Mouse (Mus musculus): ENCODE results near the gene Lztfl1. TPM values are rescaled to one million over a fixed set of nuclear protein-coding genes. Genes with fewer than 3 reads are reported as not detected.
"Not testable (repeated sequence)": the region's sequence is repeated elsewhere in the genome, so short reads cannot be mapped to it uniquely, and the experiment has no call there.

Lztfl1 gene
- polyA plus RNA-seq, 1 experiment from 2014 or later, result 71.8 TPM

DNA sequence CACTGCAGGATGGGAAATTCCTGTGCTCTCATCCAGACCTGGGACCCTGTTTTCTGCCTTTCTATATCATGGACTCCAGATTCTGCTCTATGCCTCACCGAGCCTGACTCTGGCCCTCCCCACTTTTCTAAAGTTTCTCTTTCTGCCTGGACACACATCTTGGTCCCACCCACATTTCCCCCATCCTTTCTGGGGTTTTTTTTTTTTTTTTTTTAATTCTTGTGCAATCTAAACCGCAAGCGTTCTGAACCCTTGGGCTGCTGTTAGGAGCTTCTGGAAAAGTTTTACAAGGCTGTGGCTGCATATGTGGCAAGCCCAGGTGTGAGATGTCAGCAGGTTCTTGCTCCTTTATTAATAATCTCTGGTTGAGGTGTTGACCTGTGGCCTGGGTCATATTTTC is 33.8 kb downstream of the Lztfl1 start:
- Histone ChIP-seq H3K27ac (replicated peaks) (no peak overlapping the region), H3K27me3 (peaks cover 29% of the 10 kb centered on the region)

DNA sequence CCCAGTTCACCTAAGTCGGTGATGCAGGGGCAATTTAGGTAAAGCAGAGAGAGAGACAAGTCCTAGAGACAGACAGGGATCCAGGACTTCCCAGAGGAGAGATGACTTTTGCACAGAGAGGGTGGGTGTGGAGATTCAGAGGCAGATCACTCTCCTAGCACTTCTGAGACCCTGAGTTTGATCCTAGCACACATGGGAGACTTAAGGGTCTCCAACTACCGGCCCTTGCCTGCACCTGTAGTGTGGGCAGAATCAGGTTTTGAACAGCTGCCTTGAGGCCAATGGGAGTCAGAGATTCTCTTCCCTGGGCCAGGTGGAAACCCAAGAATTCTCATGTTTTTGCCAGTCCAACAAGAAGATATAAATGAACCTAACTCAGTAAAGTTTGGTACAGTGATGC is 38.3 kb downstream of the Lztfl1 start:
- Histone ChIP-seq H3K27me3 (peaks cover 64% of the 10 kb centered on the region), H3K36me3 (no peaks in the 10 kb centered on the region), H3K4me2 (replicated peaks) (peak overlapping the region; percentile 83), H3K9ac (no peak overlapping the region), H3K4me1 (peaks cover 11% of the 10 kb centered on the region), H3K27ac (replicated peaks) (no peak overlapping the region), H3K9me3 (replicated peaks) (no peaks in the 10 kb centered on the region), H3K4me3 (replicated peaks) (peak overlapping the region; percentile 43; the same call in 1 of the 2 replicates)
- no peak for ATAC-seq (ENCODE audit: insufficient number of reproducible peaks, low FRiP score, low TSS enrichment, low read depth)
- 14% methylated on average over 2 of the region's 2 CpGs for WGBS

More for the DNA sequence above, 33.8 kb downstream of the Lztfl1 start:
- Histone ChIP-seq H3K4me2 (replicated peaks) (no peak overlapping the region), H3K4me1 (peaks cover 5% of the 10 kb centered on the region), H3K9ac (no peak overlapping the region), H3K9me3 (replicated peaks) (no peaks in the 10 kb centered on the region), H3K36me3 (no peaks in the 10 kb centered on the region), H3K4me3 (replicated peaks) (no peak overlapping the region)
- ATAC-seq (ENCODE audit: insufficient number of reproducible peaks, low FRiP score, low TSS enrichment, low read depth), result no peak
- 54% methylated on average over 3 of the region's 3 CpGs for WGBS

DNA sequence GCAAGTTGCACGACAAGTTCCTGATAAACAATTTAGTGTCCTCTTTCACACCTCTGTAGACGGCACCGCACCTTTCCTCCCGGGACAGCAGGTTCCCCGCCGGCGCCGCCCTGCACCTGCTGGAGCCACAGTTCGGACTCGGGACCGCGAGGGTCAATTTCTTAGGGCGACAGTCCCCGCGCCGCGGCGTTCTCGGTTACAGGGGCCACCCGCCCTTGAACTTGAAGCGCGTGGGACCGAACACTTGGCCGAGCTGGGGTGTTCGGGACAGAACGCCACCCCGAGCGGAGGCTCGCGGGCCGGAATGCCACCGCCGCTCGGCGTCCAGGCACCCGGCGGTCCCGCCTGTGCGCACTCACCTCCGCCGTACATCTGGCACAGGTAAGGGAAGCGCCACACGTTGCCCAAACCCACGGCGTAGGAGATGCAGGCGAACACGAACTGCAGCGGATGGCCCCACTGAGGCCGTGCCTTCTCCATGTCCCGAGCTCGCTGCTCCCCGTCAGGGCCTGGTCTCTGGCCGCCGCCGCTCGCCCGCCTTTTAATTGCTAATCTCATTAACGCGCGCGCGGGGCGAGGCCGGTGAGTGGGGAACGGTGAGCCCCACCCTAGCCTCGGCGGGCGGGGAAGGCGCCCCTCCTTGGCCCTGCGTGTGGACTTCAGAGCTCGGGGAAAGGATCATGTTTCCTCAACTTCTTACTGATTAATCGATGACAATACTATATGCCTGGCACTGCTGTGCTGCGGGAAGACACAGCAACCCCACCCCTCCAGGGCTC is 39.0 kb downstream of the Lztfl1 start, which contains the start of the genes Ccr9 and Slc6a20a:
Gene Ccr9 (plus strand): TSS at position 113 of the 779 bp plus-strand sequence.
Gene Slc6a20a (minus strand): TSS at position 559 of the 779 bp plus-strand sequence.
- Histone ChIP-seq H3K27me3 (peaks cover 64% of the 10 kb centered on the region), H3K27ac (replicated peaks) (no peak within 1 kb of the TSS), H3K9me3 (replicated peaks) (no peaks in the 10 kb centered on the region), H3K4me3 (replicated peaks) (peak within 1 kb of the TSS; percentile 43), H3K36me3 (no peaks in the 10 kb centered on the region), H3K4me1 (peaks cover 11% of the 10 kb centered on the region), H3K4me2 (replicated peaks) (peak within 1 kb of the TSS; percentile 83), H3K9ac (no peak within 1 kb of the TSS)
- WGBS, result under 1% methylated on average over 73 of the region's 73 CpGs
- no peak; the same call in 1 of the 2 replicates for ATAC-seq (ENCODE audit: insufficient number of reproducible peaks, low FRiP score, low TSS enrichment, low read depth)

DNA sequence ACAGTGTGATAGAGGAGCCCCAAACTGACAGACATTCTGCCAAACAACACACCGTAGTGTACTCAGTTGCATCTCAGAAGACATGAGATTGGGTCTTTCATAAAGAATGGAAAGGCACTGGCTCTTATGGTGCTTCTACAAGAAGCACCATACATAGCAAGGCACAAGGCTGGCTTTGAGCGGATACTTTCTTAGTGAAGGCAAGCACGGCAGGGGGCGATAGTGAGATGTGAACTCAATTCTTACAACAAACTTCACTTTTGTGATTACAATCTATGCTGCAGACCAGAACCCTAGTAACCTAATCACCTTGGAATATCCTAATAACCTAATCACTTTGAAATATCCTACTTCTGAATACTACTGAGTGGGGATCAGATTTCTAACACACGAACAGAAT is 51.9 kb downstream of the Lztfl1 start:
- H3K9ac ChIP-seq, result no peak overlapping the region
- no peaks in the 10 kb centered on the region for H3K9me3 ChIP-seq (replicated peaks)
- no peak overlapping the region for H3K4me2 ChIP-seq (replicated peaks)
- 46% methylated on average over 5 of the region's 5 CpGs for WGBS
- no peak overlapping the region for H3K27ac ChIP-seq (replicated peaks)
- H3K27me3 ChIP-seq, result no peaks in the 10 kb centered on the region
- ATAC-seq (ENCODE audit: insufficient number of reproducible peaks, low FRiP score, low TSS enrichment, low read depth), result no peak
- no peaks in the 10 kb centered on the region for H3K4me1 ChIP-seq
- H3K4me3 ChIP-seq (replicated peaks), result no peak overlapping the region
- no peaks in the 10 kb centered on the region for H3K36me3 ChIP-seq

DNA sequence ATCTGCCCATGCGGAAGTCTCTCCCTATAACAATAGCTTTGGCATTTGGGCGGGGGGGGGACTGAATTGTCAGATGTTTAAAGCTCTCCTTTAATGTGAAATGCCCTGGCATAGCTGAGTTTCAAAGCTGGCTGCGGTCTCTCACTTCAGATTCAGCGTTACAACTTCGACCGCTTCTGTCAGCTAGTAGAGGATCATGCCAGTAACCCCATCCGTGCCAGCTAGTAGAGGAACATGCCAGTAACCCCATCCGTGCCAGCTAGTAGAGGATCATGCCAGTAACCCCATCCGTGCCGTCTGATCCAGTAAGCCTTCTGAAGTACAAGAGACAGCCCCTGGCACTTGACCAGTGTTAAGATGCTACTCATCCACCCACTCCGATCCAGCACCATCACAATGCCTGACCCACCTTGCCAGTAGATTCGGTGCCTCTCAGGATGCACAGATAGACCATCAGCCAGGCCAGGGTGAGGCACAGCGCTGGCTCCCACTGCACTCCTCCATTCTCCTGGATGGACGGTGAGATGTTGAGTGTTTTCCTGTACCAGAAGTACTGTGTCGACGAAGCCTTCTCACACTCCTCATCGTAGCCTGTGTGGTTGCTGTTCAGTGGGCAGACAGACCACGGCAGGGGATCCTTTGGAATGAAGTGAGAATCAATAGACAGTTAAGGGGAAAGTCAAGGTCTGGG is 57.4 kb downstream of the Lztfl1 start:
- WGBS, result 79% methylated on average over 18 of the region's 18 CpGs
- H3K36me3 ChIP-seq; H3K9me3 ChIP-seq (replicated peaks); H3K9ac ChIP-seq; H3K4me3 ChIP-seq (replicated peaks); H3K4me1 ChIP-seq; ATAC-seq (ENCODE audit: insufficient number of reproducible peaks, low FRiP score, low TSS enrichment, low read depth); H3K4me2 ChIP-seq (replicated peaks); H3K27ac ChIP-seq (replicated peaks); H3K27me3 ChIP-seq: not testable (repeated sequence)

DNA sequence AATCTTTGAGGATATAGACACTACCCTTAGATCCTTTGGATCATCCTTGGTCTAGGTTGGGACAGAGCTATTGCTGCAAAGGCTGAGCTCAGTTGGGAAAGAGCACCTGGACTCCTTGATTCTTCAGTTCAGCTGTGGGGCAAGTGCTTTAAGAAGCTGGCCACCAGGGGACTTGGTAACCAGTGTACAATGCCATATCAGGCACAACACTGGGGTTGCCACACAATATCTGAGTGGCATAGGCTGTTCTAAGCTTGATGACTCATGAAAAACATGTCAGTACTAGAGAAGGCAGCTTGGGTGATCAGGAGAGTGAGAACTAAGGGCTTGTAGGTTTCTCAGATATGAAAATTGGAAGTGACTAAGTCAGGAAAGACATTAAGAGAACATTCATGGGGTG is 58.5 kb downstream of the Lztfl1 start:
- no peaks in the 10 kb centered on the region for H3K27me3 ChIP-seq
- no peak overlapping the region for H3K27ac ChIP-seq (replicated peaks)
- ATAC-seq (ENCODE audit: insufficient number of reproducible peaks, low FRiP score, low TSS enrichment, low read depth), result no peak
- no peak overlapping the region for H3K9ac ChIP-seq
- no peak overlapping the region for H3K4me3 ChIP-seq (replicated peaks)
- H3K9me3 ChIP-seq (replicated peaks), result no peaks in the 10 kb centered on the region
- H3K36me3 ChIP-seq, result no peaks in the 10 kb centered on the region
- H3K4me1 ChIP-seq, result no peaks in the 10 kb centered on the region
- H3K4me2 ChIP-seq (replicated peaks), result no peak overlapping the region

DNA sequence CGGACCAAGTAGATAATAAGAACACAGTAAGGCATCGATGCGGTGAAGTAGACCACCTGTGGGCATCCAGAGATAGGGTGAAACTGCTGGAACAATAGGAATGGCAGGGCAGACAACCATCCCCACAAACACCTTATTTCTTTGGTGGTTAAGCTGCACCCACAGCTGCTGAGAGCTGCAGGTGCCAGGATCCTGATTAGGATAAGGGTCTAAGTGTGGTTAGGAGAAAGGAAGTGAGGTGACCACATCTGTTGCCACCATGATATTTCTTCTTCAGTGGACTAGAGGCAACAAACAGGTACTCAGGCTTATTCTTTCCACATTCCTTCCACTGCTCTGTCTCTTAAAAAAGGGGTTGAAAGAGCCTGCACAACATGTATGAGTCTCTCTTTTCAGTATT is 60.0 kb downstream of the Lztfl1 start:
- H3K27ac ChIP-seq (replicated peaks), result no peak overlapping the region
- H3K4me2 ChIP-seq (replicated peaks), result no peak overlapping the region
- no peaks in the 10 kb centered on the region for H3K4me1 ChIP-seq
- no peak overlapping the region for H3K9ac ChIP-seq
- H3K9me3 ChIP-seq (replicated peaks), result no peaks in the 10 kb centered on the region
- no peaks in the 10 kb centered on the region for H3K36me3 ChIP-seq
- WGBS, result 77% methylated on average over 3 of the region's 3 CpGs
- H3K4me3 ChIP-seq (replicated peaks), result no peak overlapping the region
- no peaks in the 10 kb centered on the region for H3K27me3 ChIP-seq
- no peak for ATAC-seq (ENCODE audit: insufficient number of reproducible peaks, low FRiP score, low TSS enrichment, low read depth)

DNA sequence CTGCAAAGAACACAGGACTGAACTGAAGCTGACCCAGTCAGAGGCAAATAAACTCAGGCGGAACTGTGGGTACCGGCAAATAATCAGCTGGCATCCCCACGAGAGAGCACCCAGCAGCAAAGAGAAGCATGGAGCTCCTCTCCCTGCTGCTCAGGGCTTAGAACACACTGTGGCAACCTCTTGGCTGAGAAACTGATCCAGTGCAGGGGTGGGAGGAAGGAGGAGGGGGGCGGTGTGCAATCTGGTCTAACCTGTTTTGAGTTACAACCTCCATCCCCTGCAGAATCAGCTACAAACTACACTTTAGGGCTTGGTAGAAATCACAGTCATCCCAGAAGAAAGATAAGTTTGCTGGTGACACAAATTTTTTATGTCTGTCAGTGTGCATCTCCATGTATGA is 66.1 kb downstream of the Lztfl1 start:
- no peak overlapping the region for H3K27ac ChIP-seq (replicated peaks)
- H3K4me1 ChIP-seq, result no peaks in the 10 kb centered on the region
- H3K4me3 ChIP-seq (replicated peaks), result no peak overlapping the region
- H3K36me3 ChIP-seq, result no peaks in the 10 kb centered on the region
- H3K9ac ChIP-seq, result no peak overlapping the region
- no peak overlapping the region for H3K4me2 ChIP-seq (replicated peaks)
- ATAC-seq (ENCODE audit: insufficient number of reproducible peaks, low FRiP score, low TSS enrichment, low read depth), result 0 out of 2 replicates have a peak, but pooled peaks have one; percentile 60
- H3K27me3 ChIP-seq, result no peaks in the 10 kb centered on the region
- H3K9me3 ChIP-seq (replicated peaks), result no peaks in the 10 kb centered on the region
- 24% methylated on average over 4 of the region's 4 CpGs for WGBS

DNA sequence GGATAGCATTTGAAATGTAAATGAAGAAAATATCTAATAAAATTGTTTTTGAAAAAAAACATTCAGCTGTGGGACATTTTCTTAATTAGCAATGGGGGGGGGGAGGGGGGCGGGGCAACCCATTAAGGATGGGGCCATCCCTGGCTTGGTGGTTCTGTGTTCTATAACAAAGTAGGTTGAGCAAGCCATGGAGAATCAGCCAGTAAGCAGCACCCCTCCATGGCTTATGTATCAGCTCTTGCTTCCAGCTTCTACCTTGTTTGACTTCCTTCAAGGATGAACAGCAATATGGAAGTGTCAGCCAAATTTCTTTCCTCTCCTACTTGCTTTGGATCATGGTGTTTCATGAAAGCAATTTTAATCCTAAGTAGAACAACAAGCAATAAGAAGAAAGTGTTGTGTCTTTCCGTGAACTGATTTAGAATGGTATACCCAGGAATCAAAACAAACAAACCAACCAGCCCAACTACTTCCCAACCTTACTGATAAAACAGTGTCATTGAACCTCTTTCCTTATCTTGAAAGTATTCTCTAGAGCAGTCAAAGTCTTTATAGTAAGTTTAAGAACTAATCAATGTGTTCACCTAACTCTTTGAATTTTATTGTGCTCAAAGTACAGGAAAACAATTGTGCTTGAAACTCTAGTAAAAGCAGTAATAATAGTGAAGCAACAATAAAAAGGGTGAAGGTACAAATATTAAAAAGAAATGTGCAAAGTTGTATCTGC is 67.5 kb downstream of the Lztfl1 start:
- no peak for ATAC-seq (ENCODE audit: insufficient number of reproducible peaks, low FRiP score, low TSS enrichment, low read depth)
- WGBS, result 81% methylated on average over 2 of the region's 2 CpGs
- H3K27me3 ChIP-seq, result no peaks in the 10 kb centered on the region

More for the DNA sequence above, 67.5 kb downstream of the Lztfl1 start:
- no peaks in the 10 kb centered on the region for H3K9me3 ChIP-seq (replicated peaks)
- H3K36me3 ChIP-seq, result no peaks in the 10 kb centered on the region
- no peak overlapping the region for H3K4me3 ChIP-seq (replicated peaks)
- no peaks in the 10 kb centered on the region for H3K4me1 ChIP-seq
- no peak overlapping the region for H3K4me2 ChIP-seq (replicated peaks)
- no peak overlapping the region for H3K9ac ChIP-seq
- H3K27ac ChIP-seq (replicated peaks), result no peak overlapping the region
